Mouse (Mus musculus): Measurements from ENCODE around the gene Itgb2l.

DNA sequence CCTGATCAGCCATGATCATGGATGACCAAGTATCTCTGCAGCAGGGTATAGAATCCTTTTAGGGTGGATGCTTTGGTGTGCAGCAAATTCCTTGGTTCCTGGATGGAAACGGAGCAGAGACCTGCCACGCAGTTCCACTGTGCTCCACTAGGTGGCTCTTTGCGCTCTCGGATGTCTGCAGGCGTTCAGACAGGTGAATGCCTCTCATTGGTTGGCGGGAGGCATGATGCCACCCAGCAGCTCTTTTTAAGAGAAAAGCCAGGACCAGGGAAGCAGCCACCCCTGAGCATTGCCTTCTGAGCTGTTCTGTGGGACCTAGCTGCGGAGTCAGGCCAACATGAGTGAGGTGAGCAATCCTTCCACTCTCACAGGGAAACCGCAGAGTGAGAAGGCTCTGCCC lies 24.0 kb upstream of the Itgb2l start, which contains the start of gene Pcp4:
- TF ChIP-seq POLR2A (IDR thresholded peaks at IDR 0.05; ENCODE audit: borderline replicate concordance, extremely low read depth, low read depth, low read length): no peak
- TF ChIP-seq CTCF (IDR thresholded peaks at IDR 0.05; ENCODE audit: insufficient read depth, low read length): peak; percentile 99
